Mouse (Mus musculus) A20 (cell line): ENCODE measurements at regions not wholly inside any gene's neighbourhood (a gene's known extent, or its start where the extent isn't known, plus 50 kb on each side); places are given as distances from the start of the nearest gene placed in this dataset.
A peak's percentile ranks its signal among the peaks of the same experiment; 100 is the strongest.

ENCODE experiments used
- DNase-seq: peaks from one replicate; pipeline ENCODE4 v3.0.0-alpha.2; 2011; ENCODE audit warnings: low read depth, low spot score

GRCm38 (mm10) chr13:115427091-115428033 lies 325.6 kb upstream of the Itga1 start:
- DNase-seq = no peak

- DNase-seq = no peak
These were observed 324.1 kb upstream of the Itga1 start for GRCm38 (mm10) chr13:115425610-115426562.

GRCm38 (mm10) chr13:115423761-115424160 lies 322.0 kb upstream of the Itga1 start:
- no peak for DNase-seq

GRCm38 (mm10) chr13:115421483-115421882 lies 319.7 kb upstream of the Itga1 start:
- DNase-seq = no peak

GRCm38 (mm10) chr13:115417829-115418228 lies 316.1 kb upstream of the Itga1 start:
- no peak for DNase-seq

- no peak for DNase-seq
These were observed 312.2 kb upstream of the Itga1 start for GRCm38 (mm10) chr13:115413721-115414531.

GRCm38 (mm10) chr13:115405916-115406315 lies 304.2 kb upstream of the Itga1 start:
- no peak for DNase-seq

- DNase-seq = no peak
These were observed 299.0 kb upstream of the Itga1 start for GRCm38 (mm10) chr13:115400706-115401215.

GRCm38 (mm10) chr13:115379682-115380081 lies 277.9 kb upstream of the Itga1 start:
- DNase-seq = no peak

GRCm38 (mm10) chr13:115376180-115376880 lies 274.6 kb upstream of the Itga1 start:
- no peak for DNase-seq

GRCm38 (mm10) chr13:115361457-115361856 lies 259.7 kb upstream of the Itga1 start:
- DNase-seq = no peak

- DNase-seq = no peak
These were observed 245.2 kb upstream of the Itga1 start for GRCm38 (mm10) chr13:115347022-115347398.

GRCm38 (mm10) chr13:115346115-115347021 lies 244.6 kb upstream of the Itga1 start:
- DNase-seq = no peak

GRCm38 (mm10) chr13:115329000-115329960 lies 227.5 kb upstream of the Itga1 start:
- peak; percentile 50 for DNase-seq

- DNase-seq = no peak
These were observed 224.5 kb upstream of the Itga1 start for GRCm38 (mm10) chr13:115326294-115326693.

- no peak for DNase-seq
These were observed 214.9 kb upstream of the Itga1 start for GRCm38 (mm10) chr13:115316681-115317080.

- no peak for DNase-seq
These were observed 206.8 kb upstream of the Itga1 start for GRCm38 (mm10) chr13:115308586-115308985.

- DNase-seq = peak; percentile 35
These were observed 185.6 kb upstream of the Itga1 start for GRCm38 (mm10) chr13:115287371-115287770.
